Mouse (Mus musculus) heart, postnatal 25 days (tissue): ENCODE measurements around the gene Synj1. TPM values are rescaled to one million over a fixed set of nuclear protein-coding genes. Genes with fewer than 3 reads are reported as not detected.

Experiments
- DNase-seq: peaks from one replicate; pipeline ENCODE4 v3.0.0; 2022; ENCODE audit warnings: low spot score
- intact Hi-C: fragments of 180-260 bp; cut with DNase I; formaldehyde crosslinking; loops from one replicate; pipeline ENCODE4 v1.15.1; 2025
- microRNA-seq: library from miRNA; unstranded; fragments of <30 nt; microRNA quantifications from one replicate; pipeline ENCODE4 v1.2.0, GENCODE M21; 2022
- total RNA-seq, 2 experiments: library from RNA; stranded (reverse); gene quantifications; 2 replicates each; pipeline ENCODE4 v1.2.3; 2021

Gene Synj1
- total RNA-seq, 2 experiments from 2014 or later, result 27.6 to 29.5 TPM

DNA sequence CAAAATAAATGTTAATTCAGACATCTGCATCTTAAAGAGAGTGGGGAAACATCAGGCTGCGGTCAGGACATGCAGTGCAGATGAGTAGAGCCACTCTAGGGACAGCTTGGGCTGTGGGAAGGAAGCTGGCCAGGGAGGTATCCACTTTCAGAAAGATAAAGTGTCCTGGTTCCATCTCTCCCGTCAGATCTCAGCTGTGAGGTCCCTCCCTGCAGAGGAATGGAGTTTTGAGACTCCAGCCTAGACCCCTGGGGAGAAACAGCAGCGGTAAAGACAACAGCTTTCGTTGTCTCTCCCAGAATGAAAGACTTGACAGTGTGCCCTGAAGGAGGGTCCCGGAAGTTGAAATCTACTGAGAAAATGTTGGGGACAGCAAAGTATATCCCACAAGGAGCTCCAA, 107.8 kb downstream of the Synj1 start:
- no peak for DNase-seq
- intact Hi-C loops, result no loop called here

DNA sequence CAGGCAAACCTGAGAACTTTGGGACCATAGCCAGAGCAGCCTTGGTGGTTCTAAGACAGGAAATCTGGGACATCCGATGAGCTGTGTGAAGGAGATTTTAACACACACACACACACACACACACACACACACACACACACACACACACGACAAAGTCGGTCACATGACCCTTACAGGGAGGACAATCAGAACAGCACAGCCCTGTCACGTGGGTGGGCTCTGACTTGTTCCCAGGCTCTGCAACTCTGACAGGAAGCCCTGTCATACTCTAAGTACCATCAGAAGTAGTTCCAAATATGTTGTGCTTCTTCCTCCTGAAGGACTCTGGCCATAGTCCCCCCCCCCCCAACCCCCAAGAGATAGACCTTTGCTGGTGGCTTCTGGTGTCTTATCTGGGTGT, 109.7 kb downstream of the Synj1 start:
- no peak for DNase-seq
- intact Hi-C loops, result no loop called here

GRCm38 (mm10) chr16:90899498-90899897, 111.6 kb downstream of the Synj1 start:
- DNase-seq, result no peak
- intact Hi-C loops, result no loop called here

- intact Hi-C loops, result no loop called here
- no peak for DNase-seq
Observed at GRCm38 (mm10) chr16:90897651-90898050, 113.5 kb downstream of the Synj1 start.

- no peak for DNase-seq
- intact Hi-C loops, result no loop called here
Observed at GRCm38 (mm10) chr16:90893792-90894191, 117.3 kb downstream of the Synj1 start.

- intact Hi-C loops, result no loop called here
- no peak for DNase-seq
Observed at GRCm38 (mm10) chr16:90893019-90893418, 118.1 kb downstream of the Synj1 start.

DNA sequence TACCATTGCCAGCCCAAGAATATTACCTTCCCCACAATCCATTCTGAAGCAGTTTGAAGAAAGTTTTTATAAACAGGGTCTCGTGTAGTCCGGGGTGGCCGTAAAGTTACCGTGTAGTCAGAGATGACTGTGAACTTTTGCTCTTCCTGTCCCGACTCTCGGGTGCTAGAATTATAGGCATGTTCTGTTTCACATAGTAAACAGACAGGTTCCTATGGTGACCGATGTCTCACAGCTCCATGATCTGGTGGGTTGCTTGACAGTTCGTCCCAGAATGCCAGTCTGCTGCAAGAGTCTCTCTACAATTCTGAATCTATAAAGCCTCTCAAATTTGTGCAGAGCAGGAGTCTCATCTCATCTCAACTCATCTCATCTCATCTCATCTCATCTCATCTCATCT, 119.0 kb downstream of the Synj1 start:
- no peak for DNase-seq
- intact Hi-C loops, result no loop called here

GRCm38 (mm10) chr16:90891601-90892000, 119.5 kb downstream of the Synj1 start:
- DNase-seq, result no peak
- intact Hi-C loops, result no loop called here

DNA sequence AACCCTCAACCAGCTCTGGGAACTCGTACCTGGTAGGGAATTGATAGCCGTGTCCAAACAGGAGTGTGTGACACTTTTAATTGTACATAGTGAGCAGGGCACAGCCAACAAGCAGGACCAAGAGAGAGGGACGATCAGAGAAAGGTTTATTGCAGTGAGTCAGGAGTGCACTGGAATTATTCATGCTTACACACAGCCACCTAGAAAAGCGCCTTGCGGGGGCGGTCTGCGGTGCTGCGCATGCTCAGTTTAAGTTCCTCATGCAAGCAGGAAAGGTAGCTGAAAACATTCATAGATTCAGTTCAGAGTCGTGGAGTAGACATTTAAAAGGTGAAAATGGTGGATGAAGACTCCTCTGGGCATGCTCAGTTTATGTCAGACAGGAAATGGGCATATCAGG, 120.4 kb downstream of the Synj1 start:
- DNase-seq, result no peak
- intact Hi-C loops, result no loop called here

Small RNAs within 50 kb of the gene (microRNA-seq; reads per million reads assigned to microRNA genes)
- not detected for gene Gm22933

Other genes starting within 250 kb of the Synj1 start
- 1 to 10 TPM; 5.7 to 6.3 TPM for gene Urb1, start 200.9 kb downstream of the Synj1 start, total RNA-seq
- gene Eva1c, start 184.6 kb downstream of the Synj1 start, total RNA-seq, result 1 to 10 TPM in 1 of 2 experiments, under 1 TPM in 1; 0.89 to 1.4 TPM
- 10 to 100 TPM; 20.8 to 23.3 TPM for gene Cfap298, start 76.2 kb downstream of the Synj1 start, total RNA-seq
- gene Paxbp1, start 33.2 kb upstream of the Synj1 start, total RNA-seq, result 10 to 100 TPM; 15.7 to 16.0 TPM
- gene 4932438H23Rik, start 83.8 kb upstream of the Synj1 start, total RNA-seq, result not detected
- gene Olig2, start 214.1 kb upstream of the Synj1 start, total RNA-seq, result not detected